Mouse (Mus musculus): ENCODE data around the gene Eif3i.

DNA sequence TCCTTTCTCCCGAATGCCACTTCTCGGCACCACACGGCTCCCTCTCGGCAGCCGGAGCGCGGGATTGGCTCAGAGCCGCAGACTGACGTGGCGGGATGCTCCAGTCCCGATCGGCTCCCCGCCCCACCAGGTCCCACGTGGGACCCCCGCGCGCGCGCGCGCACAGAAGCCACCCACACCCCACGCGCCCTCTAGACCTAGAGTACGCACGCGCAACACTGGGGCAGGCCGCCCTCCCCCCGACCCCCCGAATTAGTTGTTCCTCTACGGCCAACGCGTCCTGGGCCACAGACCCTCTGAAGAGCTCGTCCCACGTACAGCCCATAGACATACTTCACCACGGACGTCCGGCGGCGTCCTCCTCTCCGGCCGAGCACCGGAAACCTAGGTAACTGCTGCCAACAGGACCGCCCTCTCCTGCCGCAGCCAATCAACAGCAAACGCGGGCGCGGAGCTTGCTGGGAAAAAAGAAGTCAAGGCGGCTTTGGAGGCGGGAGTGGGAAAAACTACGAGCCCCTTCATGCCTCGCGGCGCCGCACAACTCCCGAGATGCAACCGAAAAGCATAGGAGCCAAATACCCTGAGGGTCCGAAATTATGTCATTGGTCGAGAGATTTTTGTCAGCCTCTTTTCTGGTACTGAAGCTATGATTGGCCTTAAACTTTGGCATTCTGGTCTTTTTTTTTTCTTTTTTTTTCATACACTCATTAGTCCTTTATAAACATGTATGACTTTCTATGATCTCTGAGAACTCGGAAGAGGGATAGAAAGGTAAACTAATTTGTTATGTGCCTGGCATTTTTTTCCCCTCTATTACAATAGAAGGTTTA lies 40.4 kb upstream of the Eif3i start, which contains the start of gene Txlna:
- TF ChIP-seq POLR2A (IDR thresholded peaks at IDR 0.05; ENCODE audit: low read depth, low read length) (peak; percentile 98), USF1 (IDR thresholded peaks at IDR 0.05; ENCODE audit: low read depth, low read length) (peak; percentile 68), E2F4 (IDR thresholded peaks at IDR 0.05; ENCODE audit: insufficient replicate concordance, low read depth, low read length) (no peak; the same call in 1 of the 2 replicates), TCF12 (IDR thresholded peaks at IDR 0.05; ENCODE audit: low read depth, low read length) (peak; percentile 68), HCFC1 (IDR thresholded peaks at IDR 0.05; ENCODE audit: low read depth, low read length) (peak; percentile 97), SIN3A (IDR thresholded peaks at IDR 0.05; ENCODE audit: low read length) (peak; percentile 72), CTCF (conservative IDR thresholded peaks at IDR 0.05 in 1 of 2, IDR thresholded peaks at IDR 0.05 in 1 of 2; ENCODE audit: low read depth in 2 of 2, low read length in 2 of 2) (no peak), EP300 (IDR thresholded peaks at IDR 0.05; ENCODE audit: low read length) (no peak), ZC3H11A (IDR thresholded peaks at IDR 0.05; ENCODE audit: low read depth, low read length) (no peak), CHD2 (IDR thresholded peaks at IDR 0.05; ENCODE audit: low read length) (peak; percentile 19; the same call in 1 of the 2 replicates), UBTF (IDR thresholded peaks at IDR 0.05; ENCODE audit: low read depth, low read length) (no peak)

Measured in CH12.LX (cell line).